Mouse (Mus musculus) testis, adult 2 months (tissue): ENCODE results near the gene Pkd1l2. TPM values are rescaled to one million over a fixed set of nuclear protein-coding genes. Genes with fewer than 3 reads are reported as not detected.

Experiments used
- H3K27ac ChIP-seq: fragments of 200-500 bp; 2 replicates; pipeline ENCODE4 v1.5.1; 2012; ENCODE audit warnings: low read depth, low read length; ENCODE audit not compliant: control insufficient read depth, insufficient read depth
- H3K27me3 ChIP-seq: fragments of 200-500 bp; 2 replicates; pipeline ENCODE4 v1.6.1; 2012; ENCODE audit warnings: mild to moderate bottlenecking, low read length, moderate library complexity; ENCODE audit not compliant: control insufficient read depth, insufficient read depth
- H3K36me3 ChIP-seq: fragments of 200-500 bp; 2 replicates; pipeline ENCODE4 v1.6.1; 2012; ENCODE audit warnings: mild to moderate bottlenecking, low read length; ENCODE audit not compliant: control insufficient read depth, insufficient read depth
- H3K4me1 ChIP-seq: fragments of 200-500 bp; 2 replicates; pipeline ENCODE4 v1.6.1; 2012; ENCODE audit warnings: low read length; ENCODE audit not compliant: control insufficient read depth, insufficient read depth
- H3K4me3 ChIP-seq: fragments of 200-500 bp; 2 replicates; pipeline ENCODE4 v1.5.1; 2012; ENCODE audit warnings: low read depth, mild to moderate bottlenecking, low read length, moderate library complexity, mixed read lengths; ENCODE audit not compliant: control insufficient read depth
- CTCF ChIP-seq: fragments of 200-500 bp; IDR thresholded peaks from 2 replicates; pipeline ENCODE4 v1.5.1; 2012; ENCODE audit warnings: low read depth, mild to moderate bottlenecking, inconsistent platforms, low read length, moderate library complexity; ENCODE audit not compliant: control insufficient read depth, insufficient read depth, insufficient replicate concordance
- POLR2A ChIP-seq: fragments of 200-500 bp; IDR thresholded peaks from 2 replicates; pipeline ENCODE4 v1.6.1; 2012; ENCODE audit warnings: low read depth, mild to moderate bottlenecking, inconsistent platforms, low read length, moderate library complexity; ENCODE audit not compliant: control insufficient read depth
- polyA plus RNA-seq: library from polyadenylated mRNA; depleted of rRNA; stranded (reverse); fragments of >200 nt; gene quantifications from 2 replicates; pipeline ENCODE4 v1.2.3, GENCODE M21; 2012

Pkd1l2 gene
- polyA plus RNA-seq, 1 experiment = 3.1 TPM

DNA sequence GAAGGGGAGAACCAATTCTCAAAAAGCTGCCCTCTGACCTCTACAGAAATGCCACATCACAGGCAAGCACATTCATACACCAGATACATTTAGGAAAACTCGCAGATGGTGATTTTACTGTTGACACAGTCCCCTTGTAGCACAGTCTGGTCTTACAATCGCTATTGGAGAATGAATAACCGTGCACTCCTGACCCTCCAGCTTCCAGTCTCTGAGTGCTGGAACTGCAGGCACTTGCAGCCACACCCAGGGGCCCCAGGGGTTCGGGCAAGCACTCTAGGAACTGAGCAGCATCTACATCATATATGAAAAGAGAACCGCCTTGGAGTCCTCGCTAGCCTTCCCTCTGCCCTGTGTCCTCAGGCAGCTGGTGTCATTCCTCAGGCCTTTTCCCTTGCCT lies 50.8 kb downstream of the Pkd1l2 start:
- no peaks in the 10 kb centered on the region for H3K36me3 ChIP-seq
- H3K27me3 ChIP-seq = no peaks in the 10 kb centered on the region
- H3K27ac ChIP-seq = no peak overlapping the region
- no peak overlapping the region for H3K4me3 ChIP-seq
- TF ChIP-seq CTCF (no peak), POLR2A (no peak)
- peaks cover 11% of the 10 kb centered on the region for H3K4me1 ChIP-seq

DNA sequence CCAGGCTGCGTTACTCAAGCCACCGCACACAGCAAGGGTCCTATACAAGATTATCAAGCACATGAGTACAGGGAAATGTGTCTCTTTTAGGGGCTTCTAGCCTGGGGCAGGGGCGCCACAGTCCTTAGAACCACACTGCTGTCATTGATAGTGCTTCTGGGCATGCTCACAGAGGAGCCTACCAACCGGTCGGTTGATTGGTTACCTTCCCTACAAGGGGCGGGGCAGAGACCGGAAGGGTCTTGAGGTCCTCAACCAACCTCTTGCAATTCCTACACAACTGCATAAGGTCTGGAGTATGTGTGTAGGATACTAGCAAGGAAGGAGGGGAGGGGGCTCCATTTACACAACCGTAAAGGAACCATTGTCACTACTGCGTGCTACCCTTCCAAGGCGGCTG lies 53.6 kb downstream of the Pkd1l2 start:
- H3K36me3 ChIP-seq = no peaks in the 10 kb centered on the region
- H3K27me3 ChIP-seq = no peaks in the 10 kb centered on the region
- TF ChIP-seq POLR2A = peak; percentile 44; the same call in 1 of the 2 replicates
- no peak for TF ChIP-seq CTCF
- H3K4me1 ChIP-seq = peaks cover 11% of the 10 kb centered on the region
- peak overlapping the region; percentile 8; the same call in 1 of the 2 replicates for H3K27ac ChIP-seq
- peak overlapping the region; percentile 71 for H3K4me3 ChIP-seq

DNA sequence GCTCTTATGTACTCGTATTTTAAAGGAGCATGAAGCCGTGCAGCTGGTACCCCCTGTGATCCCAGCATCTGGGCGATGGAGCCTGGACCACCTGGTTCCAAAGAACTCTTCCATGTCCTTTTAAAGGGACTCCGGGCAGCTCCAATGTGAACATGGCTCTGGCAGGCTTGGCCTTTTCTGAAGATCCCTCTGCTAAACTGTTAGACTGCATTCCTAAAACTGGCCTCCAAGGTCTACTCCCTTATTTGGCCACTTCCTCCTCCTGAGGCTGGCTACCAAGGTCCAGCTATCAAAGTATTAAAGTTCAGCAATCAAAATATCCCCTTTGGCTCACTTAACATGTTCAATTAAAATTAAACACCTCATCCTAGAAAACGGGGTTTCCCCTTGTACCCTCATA lies 54.6 kb downstream of the Pkd1l2 start:
- Histone ChIP-seq H3K4me3 (no peak overlapping the region), H3K4me1 (peaks cover 11% of the 10 kb centered on the region), H3K27ac (no peak overlapping the region; the same call in 1 of the 2 replicates), H3K27me3 (no peaks in the 10 kb centered on the region), H3K36me3 (no peaks in the 10 kb centered on the region)
- no peak for TF ChIP-seq CTCF
- no peak for TF ChIP-seq POLR2A

GRCm38 (mm10) chr8:117022297-117022993 lies 59.8 kb downstream of the Pkd1l2 start:
- no peak overlapping the region for H3K4me3 ChIP-seq
- no peaks in the 10 kb centered on the region for H3K4me1 ChIP-seq
- TF ChIP-seq POLR2A = no peak
- no peak for TF ChIP-seq CTCF
- H3K27ac ChIP-seq = no peak overlapping the region
- no peaks in the 10 kb centered on the region for H3K27me3 ChIP-seq
- no peaks in the 10 kb centered on the region for H3K36me3 ChIP-seq

- no peaks in the 10 kb centered on the region for H3K27me3 ChIP-seq
- no peak overlapping the region for H3K4me3 ChIP-seq
- no peaks in the 10 kb centered on the region for H3K4me1 ChIP-seq
- H3K36me3 ChIP-seq = no peaks in the 10 kb centered on the region
- no peak overlapping the region for H3K27ac ChIP-seq
- TF ChIP-seq CTCF (no peak), POLR2A (no peak)
These were observed 62.6 kb downstream of the Pkd1l2 start for GRCm38 (mm10) chr8:117019323-117020275.

GRCm38 (mm10) chr8:117017896-117018295 lies 64.4 kb downstream of the Pkd1l2 start:
- H3K4me3 ChIP-seq = no peak overlapping the region
- H3K36me3 ChIP-seq = no peaks in the 10 kb centered on the region
- H3K4me1 ChIP-seq = no peaks in the 10 kb centered on the region
- H3K27me3 ChIP-seq = no peaks in the 10 kb centered on the region
- TF ChIP-seq CTCF (no peak), POLR2A (no peak)
- H3K27ac ChIP-seq = no peak overlapping the region

- Histone ChIP-seq H3K27me3 (no peaks in the 10 kb centered on the region), H3K4me3 (no peak overlapping the region), H3K4me1 (no peaks in the 10 kb centered on the region), H3K36me3 (no peaks in the 10 kb centered on the region), H3K27ac (no peak overlapping the region)
- TF ChIP-seq POLR2A = no peak
- TF ChIP-seq CTCF = no peak
These were observed 65.2 kb downstream of the Pkd1l2 start for GRCm38 (mm10) chr8:117017006-117017405.
